Mouse (Mus musculus): ENCODE measurements around the gene Wsb1.

Gene Wsb1

GRCm38 (mm10) chr11:79215539-79215938 is 38.9 kb downstream of the Wsb1 start:
- no peak for DNase-seq (ENCODE audit: low spot score)

- DNase-seq (ENCODE audit: low spot score) = peak; percentile 82
Measured at GRCm38 (mm10) chr11:79214015-79214418, 40.5 kb downstream of the Wsb1 start.

DNA sequence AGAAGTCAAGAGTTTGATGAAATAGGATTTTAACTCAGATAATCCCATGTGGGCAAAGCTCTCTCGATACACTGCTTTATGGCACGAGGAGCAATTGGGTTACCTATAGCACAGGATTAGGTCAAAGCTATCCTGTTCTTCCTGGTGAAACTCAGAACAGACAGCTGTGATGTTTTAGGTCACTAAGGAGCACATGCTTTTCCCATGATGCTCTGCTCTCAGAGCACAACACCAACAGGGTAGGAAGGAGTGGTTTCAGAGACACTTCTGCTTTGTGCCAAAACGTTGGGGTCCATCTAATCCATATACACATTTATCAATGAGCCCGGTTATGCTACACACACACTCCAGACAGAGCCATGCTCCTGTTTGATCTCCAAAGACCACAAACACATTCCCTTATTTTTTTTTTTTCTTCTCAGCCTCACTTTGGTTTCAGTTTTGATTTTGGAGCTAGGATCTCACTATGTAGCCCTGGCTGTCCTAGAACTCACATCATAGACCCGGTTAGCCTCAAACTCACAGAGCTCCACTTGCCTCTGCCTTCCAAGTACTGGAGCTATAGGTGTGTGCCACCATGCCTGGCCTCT is 44.5 kb downstream of the Wsb1 start:
- DNase-seq (ENCODE audit: low spot score) = no peak

GRCm38 (mm10) chr11:79209113-79209512 is 45.4 kb downstream of the Wsb1 start:
- no peak for DNase-seq (ENCODE audit: low spot score)

DNA sequence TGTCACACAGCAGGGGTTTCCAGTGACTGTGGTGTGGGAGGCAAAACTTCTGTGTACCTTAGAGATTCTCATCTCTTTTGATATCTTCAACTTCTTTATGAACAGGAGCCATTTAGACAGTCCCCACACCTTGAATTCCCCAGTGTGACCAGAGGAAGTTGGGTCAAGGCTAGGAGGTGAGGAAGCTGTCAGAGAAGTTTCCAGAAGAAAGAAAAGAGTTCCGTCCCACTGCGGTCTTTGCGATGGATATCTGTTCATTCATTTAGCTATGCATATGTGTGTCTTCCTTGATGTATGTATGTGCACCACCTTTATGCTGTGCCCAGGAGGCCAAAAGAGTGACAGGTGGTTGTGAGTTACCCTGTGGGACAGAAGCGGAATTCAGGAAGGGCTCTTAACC is 46.0 kb downstream of the Wsb1 start:
- DNase-seq (ENCODE audit: low spot score) = no peak

DNA sequence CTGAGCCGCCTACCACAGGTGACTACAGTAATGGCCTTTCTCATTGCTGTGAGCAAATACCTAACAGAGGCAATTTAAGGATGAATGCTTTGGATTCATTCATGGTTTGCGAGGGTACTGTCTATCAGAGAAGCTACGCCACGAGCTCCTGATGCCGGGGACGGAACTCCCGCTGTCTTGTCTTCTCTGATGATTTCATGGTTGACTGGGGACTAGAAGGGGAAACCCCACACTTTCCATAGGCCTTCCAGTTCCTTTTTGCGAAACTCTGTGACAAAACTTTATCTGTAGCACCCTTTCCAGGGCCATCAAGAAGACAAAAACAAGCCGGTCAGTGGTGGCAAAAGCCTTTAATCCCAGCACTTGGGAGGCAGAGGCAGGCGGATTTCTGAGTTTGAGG is 46.8 kb downstream of the Wsb1 start:
- no peak for DNase-seq (ENCODE audit: low spot score)

DNA sequence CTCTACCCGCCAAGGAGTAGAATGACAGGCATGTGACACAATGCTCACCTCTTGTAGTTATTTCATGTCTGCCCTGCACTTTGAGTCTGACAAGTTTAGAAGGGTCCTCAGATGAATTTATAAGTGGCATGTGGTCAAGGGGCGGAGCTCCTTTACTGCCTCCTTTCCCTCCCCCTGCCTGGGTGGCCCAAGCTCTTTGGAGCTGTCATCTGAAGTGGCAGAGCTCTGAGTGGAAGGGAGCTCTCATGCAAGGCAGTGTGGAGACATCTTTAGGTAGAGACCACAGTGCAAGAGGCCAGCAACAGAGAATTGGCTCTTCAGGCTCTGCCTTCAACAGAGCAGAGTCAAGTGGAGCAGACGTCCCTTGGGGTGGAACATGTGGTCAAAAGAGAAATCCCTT is 50.0 kb downstream of the Wsb1 start:
- no peak for DNase-seq (ENCODE audit: low spot score)

DNA sequence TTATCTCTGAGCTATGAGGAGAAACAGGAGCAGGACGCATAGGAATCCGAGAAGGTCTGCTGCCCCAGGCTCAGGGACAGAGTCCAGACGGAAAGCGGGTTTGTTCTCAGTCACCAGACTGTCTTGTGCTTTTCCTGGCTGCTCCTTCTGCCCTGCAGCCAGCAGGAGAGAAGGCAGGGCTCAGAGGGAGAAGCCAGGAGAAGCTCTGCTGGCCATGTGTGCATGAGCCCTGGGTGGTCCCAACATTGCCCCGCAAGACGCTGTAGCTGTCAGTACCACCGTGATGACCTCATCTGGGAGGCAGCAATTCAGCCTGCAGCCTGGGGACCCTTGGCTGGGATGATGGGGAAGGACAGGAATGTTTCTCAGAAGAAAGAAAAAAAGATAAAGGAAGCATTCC is 54.0 kb downstream of the Wsb1 start:
- DNase-seq (ENCODE audit: low spot score) = no peak

DNA sequence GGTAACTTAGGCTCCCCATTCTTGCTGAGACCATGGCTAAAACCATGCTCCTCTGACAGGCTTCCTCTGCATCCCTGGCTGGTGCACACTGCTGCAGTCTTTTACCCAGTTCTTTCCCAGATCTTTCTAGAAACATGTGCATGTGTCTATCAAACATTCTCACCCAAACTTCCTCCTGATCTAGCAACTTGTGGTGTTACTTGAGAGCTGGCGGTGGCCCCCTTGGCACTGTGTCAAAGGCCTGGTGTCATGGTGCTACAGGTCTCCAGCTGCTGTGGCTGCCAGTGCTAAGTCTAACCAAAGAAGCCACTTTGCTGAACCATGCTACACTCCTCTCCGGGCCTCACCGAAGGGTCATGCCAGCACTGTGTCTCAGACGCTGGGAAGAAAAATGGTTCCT is 55.9 kb downstream of the Wsb1 start:
- DNase-seq (ENCODE audit: low spot score) = no peak

DNA sequence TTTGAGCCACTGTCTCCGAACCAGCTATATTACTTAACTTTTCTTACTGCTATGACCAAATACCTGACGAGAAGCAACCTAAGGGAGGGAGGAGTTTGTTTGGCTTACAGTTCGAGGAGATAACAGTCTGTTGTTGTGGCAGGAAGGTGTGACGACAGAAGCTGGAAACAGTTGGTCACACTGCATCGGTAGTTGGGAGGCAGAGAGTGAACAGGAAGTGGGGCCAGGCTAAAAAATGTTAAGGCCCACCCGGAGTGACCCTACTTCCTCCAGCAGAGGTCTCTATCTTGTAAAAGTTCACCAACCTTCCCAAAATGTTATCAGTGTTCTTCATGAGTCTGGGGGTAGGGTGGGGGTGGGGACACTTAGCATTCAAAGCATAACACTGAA is 56.6 kb downstream of the Wsb1 start:
- DNase-seq (ENCODE audit: low spot score) = no peak

GRCm38 (mm10) chr11:79196876-79197845 is 57.3 kb downstream of the Wsb1 start:
- DNase-seq (ENCODE audit: low spot score) = no peak

DNA sequence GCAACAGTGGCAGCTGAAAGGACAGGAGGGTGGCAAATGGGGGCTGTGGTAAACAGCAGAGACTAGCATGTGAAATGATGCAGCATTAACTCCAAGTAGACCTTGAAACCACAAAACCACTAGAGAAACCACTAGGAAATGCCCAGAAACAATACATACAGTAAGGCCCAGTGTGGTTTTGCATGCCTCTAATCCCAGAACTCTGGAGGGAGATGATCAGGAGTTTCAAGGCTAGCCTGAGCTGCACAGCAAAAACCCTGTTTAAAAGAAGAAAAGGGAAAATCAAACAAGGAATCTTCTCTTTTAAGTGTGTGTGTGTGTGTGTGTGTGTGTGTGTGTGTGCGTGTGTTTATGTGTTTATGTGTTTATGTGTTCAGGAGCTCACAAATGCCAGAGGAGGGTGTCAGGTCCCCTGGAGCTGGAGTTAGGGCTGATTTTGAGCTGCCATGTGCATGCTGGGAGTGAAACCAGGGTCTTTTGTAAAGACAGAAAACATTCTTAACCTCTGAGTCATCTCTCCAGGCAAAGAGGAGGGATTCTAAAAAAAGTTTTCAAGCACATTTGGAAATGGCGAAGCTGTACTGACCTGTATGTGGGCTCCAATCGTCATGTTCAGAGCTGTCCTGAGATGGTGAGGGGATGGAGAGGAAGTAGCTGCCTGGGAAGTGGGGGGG is 58.1 kb downstream of the Wsb1 start:
- DNase-seq (ENCODE audit: low spot score) = no peak

DNA sequence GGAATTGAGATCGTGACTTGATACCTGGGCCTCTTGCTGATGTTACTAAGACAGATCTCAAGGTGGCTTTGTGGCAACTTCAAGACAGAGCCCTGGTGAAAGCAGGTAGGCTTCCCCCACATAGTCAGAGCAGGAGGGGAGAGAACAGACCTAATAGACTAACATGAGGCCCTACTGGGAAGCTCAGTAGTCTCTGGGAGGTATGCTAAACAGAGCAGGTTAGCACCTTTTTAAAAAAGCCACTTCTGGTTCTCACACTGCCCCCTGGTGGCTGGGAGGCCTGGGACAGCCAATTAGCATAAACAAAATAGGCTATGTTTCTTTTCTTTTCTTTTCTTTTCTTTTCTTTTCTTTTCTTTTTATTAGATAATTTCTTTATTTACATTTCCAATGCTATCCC is 62.3 kb downstream of the Wsb1 start:
- DNase-seq (ENCODE audit: low spot score) = no peak

- DNase-seq (ENCODE audit: low spot score) = no peak
Measured at GRCm38 (mm10) chr11:79191214-79191613, 63.3 kb downstream of the Wsb1 start.

DNA sequence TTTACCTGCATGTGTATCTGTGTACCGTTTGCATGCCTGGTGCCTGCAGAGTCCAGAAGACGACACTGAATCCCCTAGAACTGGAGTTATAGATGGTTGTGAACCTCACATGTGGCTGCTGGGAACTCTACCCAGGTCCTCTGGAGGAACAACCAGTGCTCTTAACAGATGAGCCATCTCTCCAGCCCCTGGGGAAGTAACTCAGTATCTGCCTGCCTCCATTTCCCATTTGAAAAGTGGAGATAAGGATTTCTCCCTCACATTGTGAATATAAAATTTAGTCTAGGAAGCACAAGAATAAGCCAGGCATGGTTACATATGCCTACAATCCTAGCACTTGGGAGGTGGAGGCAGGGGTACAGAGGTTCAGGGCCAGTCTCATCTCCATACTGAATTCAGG is 64.2 kb downstream of the Wsb1 start:
- DNase-seq (ENCODE audit: low spot score) = no peak
